Mouse (Mus musculus) left cerebral cortex, adult 18-20 months (tissue): ENCODE data around the gene Gm20517. TPM values are rescaled to one million over a fixed set of nuclear protein-coding genes. Genes with fewer than 3 reads are reported as not detected.
A peak's percentile ranks its signal among the peaks of the same experiment; 100 is the strongest.

Experiments used
- DNase-seq, 2 experiments: peaks; one replicate each; pipeline ENCODE4 v3.0.0; 2021 to 2022; ENCODE audit warnings: low spot score in 2 of 2, mixed read lengths in 1 of 2
- long read RNA-seq, 2 experiments: library from polyadenylated mRNA; stranded (forward); transcript quantifications; one replicate each; pipeline ENCODE4 v2.0.0; 2021
- total RNA-seq, 2 experiments: library from RNA; stranded (reverse); gene quantifications; 2 replicates each; pipeline ENCODE4 v1.2.3; 2021

Gm20517 gene
- 1 to 10 TPM; 3.3 to 8.3 TPM for total RNA-seq
- long read RNA-seq, experiment 1, result 0 reads
- long read RNA-seq, experiment 2, partial matches to known transcripts, result 0 of 2 reads
- long read RNA-seq, experiment 2, other reads (novel, unspliced or antisense), result 0 of 2 reads

- peak; percentile 98 to 99 for DNase-seq
Observed at GRCm38 (mm10) chr17:47610849-47611660, at the start of gene Gm20517, which contains the start of the genes Bysl and Med20. Gm20517 (plus strand) TSS chr17:47611589. Bysl (minus strand) TSS chr17:47611492. Med20 (plus strand) TSS chr17:47611582.

- DNase-seq, result no peak
Observed at GRCm38 (mm10) chr17:47562875-47563274, 48.5 kb upstream of the Gm20517 start.

GRCm38 (mm10) chr17:47564612-47565011, 46.8 kb upstream of the Gm20517 start:
- no peak for DNase-seq

GRCm38 (mm10) chr17:47566133-47566532, 45.3 kb upstream of the Gm20517 start:
- no peak for DNase-seq

GRCm38 (mm10) chr17:47567271-47567670, 44.1 kb upstream of the Gm20517 start:
- no peak for DNase-seq

- no peak for DNase-seq
Observed at GRCm38 (mm10) chr17:47568389-47568788, 43.0 kb upstream of the Gm20517 start.

GRCm38 (mm10) chr17:47568951-47569527, 42.4 kb upstream of the Gm20517 start:
- DNase-seq, result no peak

GRCm38 (mm10) chr17:47571621-47572020, 39.8 kb upstream of the Gm20517 start:
- no peak for DNase-seq

- DNase-seq, result no peak
Observed at GRCm38 (mm10) chr17:47572436-47572835, 39.0 kb upstream of the Gm20517 start.

GRCm38 (mm10) chr17:47574028-47574427, 37.4 kb upstream of the Gm20517 start:
- DNase-seq, result no peak

GRCm38 (mm10) chr17:47574830-47575229, 36.6 kb upstream of the Gm20517 start:
- DNase-seq, result no peak

GRCm38 (mm10) chr17:47578655-47579054, 32.7 kb upstream of the Gm20517 start:
- DNase-seq, result no peak

GRCm38 (mm10) chr17:47580962-47581361, 30.4 kb upstream of the Gm20517 start:
- DNase-seq, result no peak

- no peak for DNase-seq
Observed at GRCm38 (mm10) chr17:47588517-47588916, 22.9 kb upstream of the Gm20517 start.

GRCm38 (mm10) chr17:47591073-47591472, 20.3 kb upstream of the Gm20517 start:
- DNase-seq, result no peak

GRCm38 (mm10) chr17:47593215-47593853, 18.1 kb upstream of the Gm20517 start:
- DNase-seq, result peak; percentile 91 to 94

- DNase-seq, result no peak
Observed at GRCm38 (mm10) chr17:47593854-47594182, 17.6 kb upstream of the Gm20517 start.

- DNase-seq, result peak; percentile 28 to 39
Observed at GRCm38 (mm10) chr17:47594183-47594968, 17.0 kb upstream of the Gm20517 start.

GRCm38 (mm10) chr17:47594969-47595247, 16.5 kb upstream of the Gm20517 start:
- DNase-seq, result no peak

GRCm38 (mm10) chr17:47595248-47596161, 15.9 kb upstream of the Gm20517 start:
- no peak for DNase-seq
